Mouse (Mus musculus) hindbrain, embryonic 13.5 days (tissue): ENCODE measurements around the gene Lrrc74b. TPM values are rescaled to one million over a fixed set of nuclear protein-coding genes. Genes with fewer than 3 reads are reported as not detected.

Experiments used
- ATAC-seq: fragments of 200-750 bp; cut with Nextera tagmentation; 2 replicates; pipeline ENCODE4 v1.8.0; 2017; ENCODE audit warnings: moderate TSS enrichment; ENCODE audit not compliant: low FRiP score
- H3K27ac ChIP-seq: fragments of 300-500 bp; sonication (generic); 2 replicates; pipeline ENCODE4 v1.5.1; 2015; ENCODE audit warnings: inconsistent platforms, mild to moderate bottlenecking, moderate library complexity
- H3K27me3 ChIP-seq: fragments of 300-500 bp; sonication (generic); 2 replicates; pipeline ENCODE4 v1.6.1; 2015; ENCODE audit warnings: mild to moderate bottlenecking, inconsistent platforms
- H3K36me3 ChIP-seq: fragments of 300-500 bp; sonication (generic); 2 replicates; pipeline ENCODE4 v1.6.1; 2015; ENCODE audit warnings: mild to moderate bottlenecking, inconsistent platforms
- H3K4me1 ChIP-seq: fragments of 300-500 bp; sonication (generic); replicated peaks from 2 replicates; pipeline ENCODE4 v1.6.1; 2015; ENCODE audit warnings: inconsistent platforms
- H3K4me2 ChIP-seq: fragments of 300-500 bp; sonication (generic); 2 replicates; pipeline ENCODE4 v1.6.1; 2015; ENCODE audit warnings: inconsistent platforms, mild to moderate bottlenecking, moderate library complexity
- H3K4me3 ChIP-seq: fragments of 300-500 bp; sonication (generic); 2 replicates; pipeline ENCODE4 v1.5.1; 2015; ENCODE audit warnings: mild to moderate bottlenecking, inconsistent platforms
- H3K9ac ChIP-seq: fragments of 300-500 bp; sonication (generic); 2 replicates; pipeline ENCODE4 v1.6.1; 2015; ENCODE audit warnings: mild to moderate bottlenecking, inconsistent platforms
- H3K9me3 ChIP-seq: fragments of 300-500 bp; sonication (generic); 2 replicates; pipeline ENCODE4 v1.6.1; 2016; ENCODE audit warnings: inconsistent platforms
- WGBS: fragments of 180-500 bp; shearing (Covaris S2); methylation state at CpG from one replicate; pipeline ENCODE4 v1.1.7; 2015; 5-methylcytosine and 5-hydroxymethylcytosine counted together
- polyA plus RNA-seq: library from polyadenylated mRNA; unstranded; fragments of >200 nt; fragmentation: Nextera tagmentation; extraction: Ambion mirVana; gene quantifications from 2 replicates; pipeline ENCODE4 v1.2.1, GENCODE M21; 2015

Gene Lrrc74b
- polyA plus RNA-seq, 1 experiment from 2014 or later: 1.3 TPM

DNA sequence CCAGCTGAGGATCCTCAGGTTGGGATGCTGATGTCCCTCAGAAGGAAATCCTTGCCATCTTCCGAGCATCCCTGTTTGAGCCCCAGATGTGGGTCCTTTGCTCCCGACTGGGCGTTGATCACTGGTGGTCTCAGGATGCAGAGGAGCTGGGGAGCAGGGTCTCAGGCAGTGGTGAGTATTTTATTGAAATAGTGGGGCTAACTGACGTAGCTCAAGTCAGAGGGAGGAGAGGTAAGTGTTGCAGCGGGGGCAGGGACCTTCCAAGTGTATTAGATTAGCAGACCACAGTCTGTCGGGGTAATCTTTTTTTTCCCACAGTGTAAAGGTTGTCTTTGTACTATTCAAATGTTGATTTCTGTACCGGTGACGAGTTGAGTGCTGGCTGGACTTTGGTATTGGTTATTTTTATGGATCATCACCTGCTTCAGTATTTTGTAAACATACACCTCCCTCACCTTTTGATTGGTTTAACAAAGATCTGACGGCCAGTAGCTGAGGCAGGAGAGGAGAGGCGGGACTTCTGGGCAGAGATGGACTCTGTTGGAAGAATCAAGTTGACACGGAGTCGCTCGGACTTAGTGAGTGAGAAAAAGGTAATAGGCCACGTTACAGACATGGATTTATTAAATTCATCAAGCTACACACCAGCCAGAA lies 28.2 kb downstream of the Lrrc74b start:
- WGBS: 78% methylated on average over 14 of the region's 14 CpGs
- Histone ChIP-seq H3K4me1 (peaks cover 30% of the 10 kb centered on the region), H3K36me3 (peaks cover 13% of the 10 kb centered on the region), H3K9me3 (no peaks in the 10 kb centered on the region), H3K27me3 (no peaks in the 10 kb centered on the region), H3K4me3 (no peak overlapping the region), H3K9ac (no peak overlapping the region), H3K4me2 (no peak overlapping the region), H3K27ac (no peak overlapping the region)
- no peak for ATAC-seq

DNA sequence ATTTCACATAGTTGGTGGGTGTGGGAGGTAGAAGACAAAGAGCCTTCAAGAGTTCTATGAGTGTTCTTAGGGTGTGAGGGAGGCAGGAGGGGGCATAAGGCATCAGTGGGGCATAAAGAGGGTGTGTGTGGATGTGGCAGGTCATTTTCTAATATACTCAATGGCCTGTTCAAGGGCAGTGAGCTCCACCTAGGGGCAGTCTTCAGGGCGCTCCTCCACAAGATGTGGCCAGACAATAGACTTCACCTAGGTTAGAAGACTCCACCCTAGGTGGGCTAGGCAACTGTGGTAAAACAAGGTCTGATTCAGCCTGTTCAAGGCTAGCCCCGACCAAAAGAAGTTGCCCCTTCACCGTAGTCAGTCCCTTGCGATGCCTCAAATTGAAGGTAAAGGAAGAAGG lies 28.8 kb downstream of the Lrrc74b start:
- peak overlapping the region; percentile 87 for H3K4me2 ChIP-seq
- ATAC-seq: no peak
- peaks cover 30% of the 10 kb centered on the region for H3K4me1 ChIP-seq
- peaks cover 19% of the 10 kb centered on the region for H3K36me3 ChIP-seq
- no peaks in the 10 kb centered on the region for H3K9me3 ChIP-seq
- H3K27ac ChIP-seq: no peak overlapping the region
- H3K27me3 ChIP-seq: no peaks in the 10 kb centered on the region
- WGBS: 54% methylated on average over 4 of the region's 4 CpGs
- H3K9ac ChIP-seq: no peak overlapping the region
- H3K4me3 ChIP-seq: no peak overlapping the region

DNA sequence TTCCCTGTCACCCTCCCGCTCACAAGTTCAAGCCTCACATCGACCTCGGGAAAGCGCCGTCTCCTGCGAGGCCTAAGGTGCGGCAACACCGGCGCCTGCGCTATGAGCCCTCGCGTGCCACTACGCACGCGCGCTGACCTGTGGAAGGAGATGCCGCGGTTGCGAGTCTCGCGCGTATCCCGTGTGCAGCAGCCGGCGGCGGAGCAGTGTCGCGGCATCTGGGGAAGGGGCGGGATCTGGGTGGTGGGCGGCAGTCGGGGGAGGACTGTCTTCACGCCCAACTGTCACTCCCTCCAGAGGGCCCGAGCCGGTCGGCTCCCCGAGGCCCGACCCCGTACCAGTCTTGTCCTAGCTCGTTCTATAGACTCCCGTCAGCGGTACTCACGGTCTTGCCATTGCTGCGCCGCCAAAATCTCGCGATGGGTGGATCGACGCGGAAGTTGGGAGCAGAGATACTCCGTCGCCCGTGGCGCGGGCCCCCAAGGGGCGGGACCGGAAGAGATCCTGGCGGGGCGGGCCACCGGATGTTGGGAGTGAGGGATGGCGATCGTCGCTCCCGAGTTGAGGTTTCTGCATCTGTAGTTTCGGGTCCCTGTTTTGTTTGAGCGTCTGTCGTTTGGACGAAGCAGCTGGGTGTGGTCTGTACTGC lies 30.3 kb downstream of the Lrrc74b start, which contains the start of gene Thap7:
Thap7 (minus strand) TSS at position 497 of the 649 bp plus-strand sequence.
- H3K27me3 ChIP-seq: no peaks in the 10 kb centered on the region
- H3K4me1 ChIP-seq: peaks cover 30% of the 10 kb centered on the region
- ATAC-seq: peak; percentile 98
- no peaks in the 10 kb centered on the region for H3K9me3 ChIP-seq
- peak within 1 kb of the TSS; percentile 59 for H3K4me3 ChIP-seq
- peak within 1 kb of the TSS; percentile 87 for H3K4me2 ChIP-seq
- H3K27ac ChIP-seq: peak within 1 kb of the TSS; percentile 98
- peak within 1 kb of the TSS; percentile 89 for H3K9ac ChIP-seq
- WGBS: under 1% methylated on average over 67 of the region's 67 CpGs
- H3K36me3 ChIP-seq: peaks cover 34% of the 10 kb centered on the region

DNA sequence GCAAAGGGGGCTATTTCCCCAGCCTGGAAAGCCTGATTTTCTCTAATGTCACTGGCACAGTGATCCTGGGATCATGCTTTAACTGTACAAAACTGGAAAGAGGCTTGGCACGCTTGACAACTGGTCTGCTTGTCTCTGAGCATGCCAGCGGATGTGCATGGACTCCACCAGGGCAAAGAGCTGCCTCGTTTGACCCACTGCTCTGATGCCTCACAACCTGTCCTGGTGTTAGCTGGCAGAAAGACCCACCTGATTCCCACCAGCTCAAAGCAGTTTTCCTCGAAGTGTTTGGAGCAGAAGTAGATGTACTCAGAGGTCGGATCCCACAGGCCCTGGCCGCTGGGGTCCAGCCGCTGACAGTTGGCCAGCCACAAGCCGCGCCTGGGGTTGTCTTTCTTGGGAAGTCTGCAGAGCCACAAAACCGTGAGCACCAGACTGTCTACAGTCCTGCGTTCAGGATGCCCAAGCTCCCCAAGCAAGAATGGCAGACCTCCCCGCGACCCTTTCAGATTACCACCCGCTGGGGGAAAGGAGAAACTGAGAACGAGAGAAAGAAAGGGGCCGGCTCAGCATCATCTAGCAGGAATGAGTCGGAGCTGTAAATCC lies 31.0 kb downstream of the Lrrc74b start:
- H3K27me3 ChIP-seq: no peaks in the 10 kb centered on the region
- H3K9me3 ChIP-seq: no peaks in the 10 kb centered on the region
- H3K4me1 ChIP-seq: peaks cover 30% of the 10 kb centered on the region
- H3K27ac ChIP-seq: peak overlapping the region; percentile 98
- 0 out of 2 replicates have a peak, but pooled peaks have one; percentile 7 for ATAC-seq
- H3K4me2 ChIP-seq: peak overlapping the region; percentile 87
- peak overlapping the region; percentile 89 for H3K9ac ChIP-seq
- peaks cover 41% of the 10 kb centered on the region for H3K36me3 ChIP-seq
- peak overlapping the region; percentile 59 for H3K4me3 ChIP-seq
- WGBS: 18% methylated on average over 17 of the region's 17 CpGs

DNA sequence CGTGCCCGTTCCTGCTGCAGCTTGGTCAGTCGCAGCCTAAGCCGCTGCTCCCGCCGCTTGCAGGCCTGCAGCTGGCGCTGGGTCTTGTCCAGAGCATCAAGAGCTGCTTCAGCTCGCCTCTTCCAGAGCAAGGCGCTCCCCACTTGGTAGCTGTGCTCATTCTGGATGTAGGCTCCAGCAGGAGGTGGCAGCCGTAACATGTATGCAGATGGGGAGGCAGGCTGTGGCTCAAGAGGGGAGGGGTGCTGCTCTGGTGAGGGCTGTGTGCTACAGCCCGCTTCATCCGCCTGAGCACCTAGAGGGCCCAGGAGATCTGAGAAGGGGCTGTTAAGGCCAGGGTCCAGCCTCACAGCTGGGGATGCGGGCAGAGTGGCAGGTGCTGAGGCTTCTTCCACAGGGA lies 32.8 kb downstream of the Lrrc74b start:
- Histone ChIP-seq H3K27me3 (no peaks in the 10 kb centered on the region), H3K9me3 (no peaks in the 10 kb centered on the region), H3K27ac (no peak overlapping the region), H3K4me2 (no peak overlapping the region), H3K36me3 (peaks cover 57% of the 10 kb centered on the region), H3K9ac (no peak overlapping the region), H3K4me1 (peaks cover 30% of the 10 kb centered on the region), H3K4me3 (no peak overlapping the region)
- WGBS: 89% methylated on average over 13 of the region's 13 CpGs
- ATAC-seq: no peak

DNA sequence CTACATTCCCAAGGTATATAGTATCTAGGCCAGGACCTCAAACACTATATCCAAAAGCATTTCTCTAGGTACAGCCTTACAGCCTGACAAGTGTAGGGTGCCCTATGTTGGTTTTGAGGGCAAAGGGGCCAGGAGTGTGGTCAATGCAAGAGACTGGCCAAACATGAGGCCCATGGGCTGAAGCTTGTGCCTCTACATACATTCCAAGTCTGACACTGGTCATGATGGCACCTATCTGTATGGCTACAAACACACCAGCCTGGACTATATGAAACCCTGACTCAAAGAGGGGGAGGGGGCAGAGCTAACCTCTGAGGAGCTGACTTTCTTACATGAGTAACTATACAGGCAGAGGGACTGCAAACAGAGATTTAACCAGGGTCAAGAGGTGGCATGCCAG lies 33.4 kb downstream of the Lrrc74b start:
- no peak overlapping the region for H3K27ac ChIP-seq
- peaks cover 30% of the 10 kb centered on the region for H3K4me1 ChIP-seq
- no peak for ATAC-seq
- no peak overlapping the region for H3K4me2 ChIP-seq
- H3K27me3 ChIP-seq: no peaks in the 10 kb centered on the region
- no peak overlapping the region for H3K9ac ChIP-seq
- H3K4me3 ChIP-seq: no peak overlapping the region
- no peaks in the 10 kb centered on the region for H3K9me3 ChIP-seq
- peaks cover 63% of the 10 kb centered on the region for H3K36me3 ChIP-seq

DNA sequence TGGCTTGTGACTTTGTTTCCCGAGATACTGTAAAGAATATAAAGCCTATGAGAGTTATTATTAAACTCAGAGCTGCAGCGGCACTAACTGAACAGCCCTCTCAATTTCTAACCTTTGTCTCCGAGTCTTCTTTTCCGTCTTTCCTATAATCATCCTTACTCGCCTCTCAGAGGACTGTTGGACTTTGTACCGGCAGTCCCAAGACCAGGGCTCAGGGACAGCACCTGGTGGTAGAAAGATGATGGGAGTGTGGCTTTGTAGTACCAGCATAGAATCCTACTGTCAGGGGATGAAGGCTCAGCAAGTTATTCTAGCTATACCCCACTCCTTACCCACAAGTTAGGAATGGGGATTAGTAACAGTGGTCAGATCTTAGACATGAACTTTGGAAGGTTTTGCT lies 34.8 kb downstream of the Lrrc74b start:
- Histone ChIP-seq H3K9ac (no peak overlapping the region), H3K9me3 (no peaks in the 10 kb centered on the region), H3K4me2 (no peak overlapping the region), H3K4me1 (peaks cover 17% of the 10 kb centered on the region), H3K27me3 (no peaks in the 10 kb centered on the region), H3K4me3 (no peak overlapping the region), H3K36me3 (peaks cover 77% of the 10 kb centered on the region), H3K27ac (no peak overlapping the region)
- no peak for ATAC-seq
- WGBS: 96% methylated on average over 6 of the region's 6 CpGs

DNA sequence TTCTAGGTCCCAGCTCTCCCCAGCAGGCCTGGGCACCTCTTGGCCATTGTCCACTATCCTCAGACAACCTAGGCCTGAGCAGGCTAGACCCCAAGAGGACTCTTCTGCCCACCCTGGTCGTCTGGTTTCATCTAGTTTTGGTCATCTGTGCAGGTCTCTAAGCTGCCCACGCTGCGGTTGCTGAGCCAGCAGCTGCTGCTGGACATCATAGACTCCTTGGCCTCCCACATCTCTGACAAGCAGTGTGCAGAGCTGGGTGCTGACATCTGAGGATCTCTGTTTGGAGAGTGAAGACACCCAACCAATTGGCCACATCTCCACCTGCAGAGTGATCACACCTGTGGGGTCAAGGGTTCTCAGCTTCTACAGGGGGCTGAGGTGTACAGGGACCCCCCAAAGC lies 35.5 kb downstream of the Lrrc74b start:
- WGBS: 88% methylated on average over 3 of the region's 3 CpGs
- Histone ChIP-seq H3K9me3 (no peaks in the 10 kb centered on the region), H3K36me3 (peaks cover 84% of the 10 kb centered on the region), H3K9ac (no peak overlapping the region), H3K27me3 (no peaks in the 10 kb centered on the region), H3K4me2 (no peak overlapping the region), H3K27ac (no peak overlapping the region), H3K4me3 (no peak overlapping the region), H3K4me1 (peaks cover 17% of the 10 kb centered on the region)
- no peak for ATAC-seq

DNA sequence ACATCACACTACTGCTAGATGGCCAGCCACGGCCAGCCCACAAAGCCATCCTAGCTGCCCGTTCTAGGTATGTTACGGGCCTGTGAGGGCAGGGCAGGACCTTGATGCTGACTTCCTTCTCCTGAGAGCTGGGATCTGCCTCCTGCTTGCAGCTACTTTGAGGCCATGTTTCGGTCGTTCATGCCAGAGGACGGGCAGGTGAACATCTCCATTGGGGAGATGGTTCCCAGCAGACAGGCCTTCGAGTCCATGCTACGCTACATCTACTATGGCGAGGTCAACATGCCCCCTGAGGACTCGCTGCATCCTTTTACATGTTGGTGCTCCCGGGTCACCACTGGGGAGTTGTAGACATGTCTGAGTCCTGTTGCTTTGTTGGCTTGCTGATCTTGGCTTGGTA lies 36.9 kb downstream of the Lrrc74b start:
- Histone ChIP-seq H3K4me1 (peaks cover 6% of the 10 kb centered on the region), H3K27ac (no peak overlapping the region), H3K4me3 (no peak overlapping the region), H3K4me2 (no peak overlapping the region), H3K9ac (no peak overlapping the region), H3K27me3 (no peaks in the 10 kb centered on the region), H3K36me3 (peaks cover 98% of the 10 kb centered on the region), H3K9me3 (no peaks in the 10 kb centered on the region)
- ATAC-seq: no peak
- WGBS: 91% methylated on average over 11 of the region's 11 CpGs

DNA sequence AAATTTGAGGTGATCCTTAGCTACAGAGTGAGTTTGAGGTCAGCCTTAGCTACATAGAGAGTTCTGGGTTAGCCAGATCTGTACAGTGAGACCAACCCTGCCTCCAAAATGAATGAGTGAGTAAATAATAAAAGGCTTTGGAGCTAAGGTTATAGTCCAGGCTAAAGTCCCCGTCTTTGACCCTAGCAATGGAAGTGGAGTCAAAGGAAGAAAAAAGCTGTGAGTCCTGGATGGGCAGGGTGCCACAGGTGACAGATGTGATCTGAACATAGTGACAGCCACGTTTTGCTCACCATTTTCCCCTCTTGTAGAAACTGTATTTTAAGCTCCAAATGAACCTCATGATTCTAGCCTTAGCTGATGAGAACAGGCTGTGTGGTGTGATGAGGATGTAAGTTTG lies 42.1 kb downstream of the Lrrc74b start:
- Histone ChIP-seq H3K9me3 (no peaks in the 10 kb centered on the region), H3K9ac (no peak overlapping the region), H3K27ac (no peak overlapping the region), H3K4me2 (no peak overlapping the region), H3K4me3 (no peak overlapping the region), H3K27me3 (no peaks in the 10 kb centered on the region), H3K4me1 (no peaks in the 10 kb centered on the region), H3K36me3 (peaks cover 97% of the 10 kb centered on the region)
- WGBS: 94% methylated on average over 2 of the region's 2 CpGs
- no peak for ATAC-seq

DNA sequence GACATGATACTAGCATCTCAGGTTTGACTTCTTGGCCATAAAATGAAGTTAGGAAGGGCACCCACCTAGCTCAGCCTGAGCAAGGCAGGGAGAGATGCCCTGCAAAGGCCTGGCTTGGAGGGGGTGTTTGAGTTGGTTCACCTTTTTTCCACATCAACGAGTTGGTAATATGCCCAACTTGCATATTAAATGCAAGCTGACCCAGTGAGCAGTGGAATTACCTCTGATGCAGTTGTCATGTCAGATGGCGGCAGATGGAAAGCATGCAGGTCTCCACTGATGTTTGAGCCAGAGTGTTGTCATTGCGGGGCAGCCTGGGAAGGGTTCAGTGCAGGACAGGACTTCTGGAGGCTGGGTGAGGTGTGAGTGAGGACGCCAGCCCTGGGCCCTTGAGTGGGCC lies 49.6 kb downstream of the Lrrc74b start:
- H3K4me3 ChIP-seq: no peak overlapping the region
- no peaks in the 10 kb centered on the region for H3K9me3 ChIP-seq
- H3K36me3 ChIP-seq: peaks cover 51% of the 10 kb centered on the region
- no peak for ATAC-seq
- H3K4me1 ChIP-seq: peaks cover 16% of the 10 kb centered on the region
- no peak overlapping the region for H3K4me2 ChIP-seq
- WGBS: 93% methylated on average over 4 of the region's 4 CpGs
- no peaks in the 10 kb centered on the region for H3K27me3 ChIP-seq
- H3K27ac ChIP-seq: no peak overlapping the region
- no peak overlapping the region for H3K9ac ChIP-seq

DNA sequence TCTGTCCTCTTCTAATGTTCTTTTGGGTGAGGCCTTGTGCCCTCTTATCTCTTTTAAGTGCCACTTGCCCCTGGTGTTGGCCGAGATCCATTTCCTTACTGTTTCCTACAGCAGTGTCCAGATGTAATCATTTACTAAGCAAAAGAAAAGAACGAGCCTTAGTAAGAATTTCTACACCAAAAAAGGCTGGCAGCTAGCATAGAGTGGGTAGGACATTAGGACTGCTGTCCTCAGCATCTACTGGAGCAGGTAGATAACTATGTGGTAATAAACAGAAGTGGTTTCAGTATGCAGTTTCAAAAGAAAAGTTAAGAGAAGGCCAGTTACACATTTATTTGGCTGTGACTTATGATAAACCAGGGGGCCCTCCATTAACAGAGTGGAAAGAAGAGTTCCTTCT lies 50.4 kb downstream of the Lrrc74b start:
- peaks cover 16% of the 10 kb centered on the region for H3K4me1 ChIP-seq
- H3K27ac ChIP-seq: no peak overlapping the region
- no peaks in the 10 kb centered on the region for H3K9me3 ChIP-seq
- peaks cover 44% of the 10 kb centered on the region for H3K36me3 ChIP-seq
- 91% methylated on average over 2 of the region's 2 CpGs for WGBS
- no peak for ATAC-seq
- H3K4me2 ChIP-seq: no peak overlapping the region
- H3K9ac ChIP-seq: no peak overlapping the region
- H3K27me3 ChIP-seq: 0 out of 2 replicates have a peak, but pooled peaks cover 5% of the 10 kb centered on the region
- no peak overlapping the region for H3K4me3 ChIP-seq
